Mouse (Mus musculus) left cerebral cortex, postnatal 36 days (tissue): ENCODE results near the gene Fsip1. TPM values are rescaled to one million over a fixed set of nuclear protein-coding genes. Genes with fewer than 3 reads are reported as not detected.

Experiments used
- DNase-seq, 2 experiments: peaks; one replicate each; pipeline ENCODE4 v3.0.0; 2021 to 2022; ENCODE audit warnings: low spot score in 2 of 2, mixed read lengths in 1 of 2
- intact Hi-C: fragments of 180-260 bp; cut with DNase I; formaldehyde crosslinking; loops from one replicate; pipeline ENCODE4 v1.15.1; 2025
- total RNA-seq, 2 experiments: library from RNA; stranded (reverse); gene quantifications; 2 replicates each; pipeline ENCODE4 v1.2.3; 2021

Gene Fsip1
- total RNA-seq, 2 experiments from 2014 or later = 0.20 to 0.48 TPM

GRCm38 (mm10) chr2:118114671-118115070 is 142.1 kb downstream of the Fsip1 start:
- no peak for DNase-seq
- intact Hi-C loops = loop anchor here (5.0 to 10.0 kb wide), 3 partner anchors 133 to 662 kb away; no protein-coding TSS in a partner anchor

GRCm38 (mm10) chr2:118113808-118114524 is 142.8 kb downstream of the Fsip1 start:
- DNase-seq = no peak

GRCm38 (mm10) chr2:118112846-118113479 is 143.8 kb downstream of the Fsip1 start:
- DNase-seq = no peak
- intact Hi-C loops = loop anchor here (5.0 to 10.0 kb wide), 3 partner anchors 134 to 661 kb away; no protein-coding TSS in a partner anchor

More at GRCm38 (mm10) chr2:118113808-118114524, 142.8 kb downstream of the Fsip1 start:
- intact Hi-C loops = loop anchor here (5.0 to 10.0 kb wide), 3 partner anchors 133 to 662 kb away; no protein-coding TSS in a partner anchor

GRCm38 (mm10) chr2:118112438-118112837 is 144.3 kb downstream of the Fsip1 start:
- no peak for DNase-seq
- intact Hi-C loops = loop anchor here (5.0 to 10.0 kb wide), 3 partner anchors 135 to 660 kb away; no protein-coding TSS in a partner anchor

- intact Hi-C loops = loop anchor here (1.0 to 10.0 kb wide), 4 partner anchors 136 to 659 kb away; no protein-coding TSS in a partner anchor
- DNase-seq = peak; percentile 32 to 47
Observed at GRCm38 (mm10) chr2:118111488-118112131, 145.2 kb downstream of the Fsip1 start, which contains the start of gene Thbs1. TSS of gene Thbs1 (plus strand) at chr2:118111876.

- intact Hi-C loops = loop anchor here (1.0 to 10.0 kb wide), 4 partner anchors 136 to 659 kb away; no protein-coding TSS in a partner anchor
- peak; percentile 80 to 83 for DNase-seq
Observed at GRCm38 (mm10) chr2:118111116-118111487, 145.7 kb downstream of the Fsip1 start.

- intact Hi-C loops = loop anchor here (5.0 to 10.0 kb wide), 3 partner anchors 137 to 658 kb away; no protein-coding TSS in a partner anchor
- no peak for DNase-seq
Observed at GRCm38 (mm10) chr2:118110225-118110915, 146.4 kb downstream of the Fsip1 start.

GRCm38 (mm10) chr2:118102169-118102568 is 154.6 kb downstream of the Fsip1 start:
- intact Hi-C loops = no loop called here
- DNase-seq = no peak

GRCm38 (mm10) chr2:118099104-118099503 is 157.7 kb downstream of the Fsip1 start:
- intact Hi-C loops = no loop called here
- DNase-seq = no peak

GRCm38 (mm10) chr2:118091226-118091625 is 165.5 kb downstream of the Fsip1 start:
- DNase-seq = no peak
- intact Hi-C loops = no loop called here

- DNase-seq = no peak
- intact Hi-C loops = no loop called here
Observed at GRCm38 (mm10) chr2:118087044-118087726, 169.6 kb downstream of the Fsip1 start.

GRCm38 (mm10) chr2:118085647-118086046 is 171.1 kb downstream of the Fsip1 start:
- intact Hi-C loops = no loop called here
- no peak for DNase-seq

GRCm38 (mm10) chr2:118084693-118085092 is 172.1 kb downstream of the Fsip1 start:
- intact Hi-C loops = no loop called here
- no peak for DNase-seq

- DNase-seq = no peak
- intact Hi-C loops = no loop called here
Observed at GRCm38 (mm10) chr2:118083652-118084051, 173.1 kb downstream of the Fsip1 start.

GRCm38 (mm10) chr2:118081581-118081980 is 175.2 kb downstream of the Fsip1 start:
- DNase-seq = no peak
- intact Hi-C loops = no loop called here
